Mouse (Mus musculus) lung, postnatal 10 days (tissue): ENCODE data around the gene Net1.
A peak's percentile ranks its signal among the peaks of the same experiment; 100 is the strongest.
"Not testable (repeated sequence)": the region's sequence is repeated elsewhere in the genome, so short reads cannot be mapped to it uniquely, and the experiment has no call there.

Experiments
- DNase-seq: peaks from one replicate; pipeline ENCODE4 v3.0.0; 2021

The Net1 gene

DNA sequence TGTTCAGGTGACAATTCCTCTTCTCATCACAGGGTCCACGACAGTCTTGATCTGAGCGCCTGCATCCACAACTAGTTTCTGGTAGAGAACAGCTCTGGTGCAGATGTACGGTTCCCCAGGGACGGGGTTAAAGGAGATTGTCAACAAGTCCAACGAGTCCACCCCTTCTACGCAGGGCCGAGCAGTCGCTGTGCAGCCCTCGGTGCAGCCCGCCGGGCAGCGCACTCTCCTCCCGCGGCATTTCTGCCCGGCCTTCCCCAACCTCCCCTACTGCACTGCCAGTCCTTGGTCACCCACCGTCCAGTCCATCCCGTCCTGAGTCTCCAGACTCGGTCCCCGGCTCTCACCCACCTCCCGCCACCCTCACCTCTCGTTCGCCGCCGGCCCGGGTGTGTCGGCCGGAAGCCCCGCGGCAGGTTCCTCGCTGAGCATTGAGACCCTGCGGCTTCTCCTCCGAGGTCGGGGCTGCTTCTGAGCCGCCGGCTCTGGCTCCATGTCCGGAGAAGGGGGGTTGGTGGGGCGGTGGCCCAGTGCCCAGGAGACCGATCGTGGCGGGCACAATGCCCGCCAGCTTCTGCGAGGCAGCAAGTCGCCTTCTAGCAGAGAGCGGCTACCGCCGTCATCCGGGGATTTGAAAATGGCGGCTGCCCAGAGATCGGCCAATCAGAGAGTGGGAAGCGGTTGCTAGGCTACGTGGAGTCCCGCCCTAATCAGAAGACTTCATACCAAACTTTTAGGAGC lies at the start of gene Net1, which contains the start of gene Tubal3:
Gene Net1, minus strand, starts transcription at position 650 of the 741 bp plus-strand sequence.
Gene Tubal3, plus strand, starts transcription at position 704 of the 741 bp plus-strand sequence.
- peak; percentile 93 for DNase-seq

DNA sequence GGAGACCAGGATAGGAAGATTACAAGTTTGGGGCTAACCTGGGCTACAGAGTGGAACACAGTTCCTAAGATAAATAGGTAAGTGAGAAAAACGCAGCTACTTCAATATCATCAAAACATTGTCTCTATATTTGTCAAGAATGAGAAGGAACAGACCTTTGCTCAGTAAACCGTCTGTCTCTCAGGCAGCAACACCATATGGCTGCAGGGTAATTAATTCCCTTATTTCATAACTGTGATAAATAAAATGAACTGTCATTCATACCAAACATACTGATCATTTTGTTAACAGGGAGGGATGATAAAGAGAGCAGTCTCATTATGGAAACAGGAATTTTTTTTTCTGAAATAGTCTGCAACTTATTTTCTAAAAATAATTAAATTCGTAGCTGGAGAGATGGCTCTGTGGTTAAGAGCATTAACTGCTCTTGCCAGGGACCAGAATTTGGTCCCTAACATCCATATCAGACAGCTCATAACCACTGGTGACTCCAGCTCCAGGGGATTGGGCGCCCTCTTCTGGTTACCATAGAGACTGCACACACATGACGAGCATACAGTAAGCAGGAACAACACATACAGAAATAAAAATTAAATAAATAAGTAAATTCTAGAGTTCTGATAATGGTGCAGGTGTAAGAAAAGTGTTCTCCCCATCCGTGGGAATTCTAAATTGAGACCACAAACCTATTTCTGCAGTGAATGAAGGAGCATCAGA lies 33.3 kb upstream of the Net1 start:
- DNase-seq = no peak

GRCm38 (mm10) chr13:3949477-3949876 lies 31.5 kb upstream of the Net1 start:
- no peak for DNase-seq

DNA sequence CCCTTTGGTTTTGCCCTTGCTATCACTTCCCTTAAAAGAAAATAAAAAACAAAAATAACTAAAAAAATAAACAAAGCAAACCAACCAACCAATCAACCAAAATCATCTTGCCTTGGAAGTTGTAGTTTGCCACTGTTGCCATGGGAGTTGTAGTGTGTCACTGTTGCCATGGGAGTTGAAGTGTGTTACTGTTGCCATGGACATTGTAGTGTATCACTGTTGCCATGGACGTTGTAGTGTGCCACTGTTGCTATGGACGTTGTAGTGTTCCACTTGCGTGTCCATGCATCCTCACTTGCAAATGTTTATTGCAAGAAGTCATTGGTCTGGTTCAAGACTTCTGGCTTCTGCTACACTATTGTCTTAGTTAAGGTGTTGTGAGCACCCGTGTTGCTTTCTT lies 29.2 kb upstream of the Net1 start:
- no peak for DNase-seq

GRCm38 (mm10) chr13:3945249-3945648 lies 27.2 kb upstream of the Net1 start, which contains the start of gene Ucn3:
Ucn3 (minus strand) TSS chr13:3945349.
- DNase-seq = no peak

- DNase-seq = no peak
Measured at GRCm38 (mm10) chr13:3944699-3945098, 26.7 kb upstream of the Net1 start.

DNA sequence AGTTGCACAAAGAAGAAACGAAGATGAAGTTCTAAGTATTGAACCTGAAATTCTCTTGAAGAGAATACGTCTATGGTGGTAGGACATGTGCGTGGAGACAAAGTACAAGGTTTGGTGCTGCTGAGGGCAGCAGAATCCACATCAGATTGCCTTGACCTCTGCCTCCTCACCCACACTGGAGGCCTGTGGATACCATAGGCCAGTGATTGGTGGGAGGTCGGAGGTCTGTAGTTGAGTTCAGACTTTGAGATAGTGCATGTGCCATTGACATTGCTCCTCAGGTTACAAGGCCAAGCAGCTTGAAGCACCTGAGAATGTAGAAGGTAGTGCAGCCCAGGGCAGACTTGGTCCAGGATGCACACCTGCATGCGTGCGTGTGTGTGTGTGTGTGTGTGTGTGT lies 8.0 kb upstream of the Net1 start:
- no peak for DNase-seq

DNA sequence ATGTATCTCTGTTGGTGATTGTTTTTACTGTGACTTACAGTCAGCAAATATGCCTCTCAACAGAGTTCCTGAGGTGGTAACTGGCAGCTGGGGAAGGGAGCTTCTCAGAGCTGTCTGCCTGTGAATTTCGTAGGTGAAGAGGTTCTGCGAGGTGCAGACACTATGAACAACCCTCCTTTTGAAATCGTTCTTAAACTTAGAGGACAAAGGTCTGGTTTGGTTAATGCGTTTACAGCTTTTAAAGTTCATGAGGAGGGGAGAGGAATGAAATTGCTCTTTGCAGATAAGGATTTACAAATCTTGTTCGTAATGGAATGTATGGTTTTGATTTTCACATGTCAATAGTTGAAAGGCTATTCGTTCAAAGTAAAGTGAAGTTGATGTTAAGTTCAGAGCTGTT lies 7.6 kb upstream of the Net1 start:
- DNase-seq = no peak

GRCm38 (mm10) chr13:3924483-3924882 lies 6.5 kb upstream of the Net1 start:
- DNase-seq = no peak

GRCm38 (mm10) chr13:3913504-3913903 lies 4.5 kb downstream of the Net1 start:
- DNase-seq = no peak

- no peak for DNase-seq
Measured at GRCm38 (mm10) chr13:3910356-3910755, 7.7 kb downstream of the Net1 start.

GRCm38 (mm10) chr13:3908262-3908661 lies 9.8 kb downstream of the Net1 start:
- DNase-seq = no peak

DNA sequence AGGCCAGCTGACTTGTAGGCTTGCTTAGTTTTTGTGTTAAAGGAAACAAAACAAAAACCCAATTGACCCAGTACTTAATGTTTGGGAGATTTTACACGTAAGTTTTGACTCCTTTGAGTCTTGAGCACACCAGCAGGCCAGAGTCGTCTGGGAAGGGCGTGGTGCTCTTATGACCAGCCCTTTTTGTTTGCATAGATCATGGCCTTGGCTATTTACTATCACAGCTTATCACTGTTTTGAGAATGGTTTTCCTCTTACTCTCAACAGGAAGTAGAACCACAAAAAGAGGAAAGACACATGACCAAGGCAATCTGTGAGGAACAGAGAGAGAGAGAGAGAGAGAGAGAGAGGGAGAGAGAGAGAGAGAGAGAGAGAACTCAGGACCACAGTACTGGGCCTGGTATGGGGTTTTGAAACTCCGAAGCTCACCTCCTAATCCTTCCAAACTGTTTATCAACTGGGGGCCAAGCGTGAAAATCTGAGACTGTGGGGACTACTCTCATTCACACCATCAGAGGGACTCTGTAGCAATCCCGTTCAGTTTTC lies 10.8 kb downstream of the Net1 start:
- no peak for DNase-seq

DNA sequence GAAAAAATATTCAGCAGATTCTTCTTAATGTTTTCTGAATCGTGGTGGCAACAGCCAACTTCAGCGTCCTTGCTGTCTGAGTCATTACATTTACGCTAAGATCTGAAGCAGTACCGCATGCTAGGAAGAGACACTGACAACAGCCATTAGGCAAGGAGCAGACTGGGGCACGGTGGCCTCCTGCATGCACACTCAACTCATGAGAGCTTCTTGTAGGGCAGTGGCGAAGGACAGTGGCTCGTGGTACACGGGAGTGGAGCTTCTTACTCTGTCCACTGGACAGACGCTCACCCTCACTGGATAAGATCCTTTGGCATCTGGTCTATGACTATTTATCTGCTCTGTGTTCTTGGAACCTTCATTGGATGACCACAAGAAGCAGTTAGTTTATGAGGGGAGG lies 18.7 kb downstream of the Net1 start:
- no peak for DNase-seq

DNA sequence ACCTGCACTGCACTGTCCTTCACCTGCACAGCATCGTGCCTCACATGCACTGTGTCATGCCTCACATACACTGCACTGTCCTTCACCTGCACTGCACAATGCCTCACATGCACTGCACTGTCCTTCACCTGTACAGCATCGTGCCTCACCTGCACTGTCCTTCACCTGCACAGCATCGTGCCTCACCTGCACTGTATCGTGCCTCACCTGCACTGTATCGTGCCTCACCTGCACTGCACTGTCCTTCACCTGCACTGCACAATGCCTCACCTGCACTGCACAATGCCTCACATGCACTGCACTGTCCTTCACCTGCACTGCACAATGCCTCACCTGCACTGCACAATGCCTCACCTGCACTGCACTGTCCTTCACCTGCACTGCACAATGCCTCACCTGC lies 19.8 kb downstream of the Net1 start:
- DNase-seq = not testable (repeated sequence)

DNA sequence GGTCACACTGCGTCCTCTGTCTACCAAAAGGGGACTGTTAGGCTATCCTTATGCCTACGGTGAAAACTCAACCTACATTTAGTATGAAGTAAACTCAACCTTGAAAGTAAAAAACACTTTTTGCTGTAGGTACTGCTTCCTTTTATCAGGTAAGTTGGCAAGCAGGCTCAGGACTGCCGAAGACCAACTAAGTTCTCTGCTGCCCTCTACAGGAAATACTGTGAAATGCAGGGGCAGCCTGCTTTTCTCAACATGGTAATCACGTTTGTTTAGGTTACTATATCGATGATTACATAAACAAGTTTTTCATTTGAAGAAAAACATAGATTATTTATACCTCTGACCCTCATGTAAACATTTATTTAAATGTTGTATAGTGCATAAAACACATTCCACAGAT lies 21.1 kb downstream of the Net1 start:
- DNase-seq = peak; percentile 77

DNA sequence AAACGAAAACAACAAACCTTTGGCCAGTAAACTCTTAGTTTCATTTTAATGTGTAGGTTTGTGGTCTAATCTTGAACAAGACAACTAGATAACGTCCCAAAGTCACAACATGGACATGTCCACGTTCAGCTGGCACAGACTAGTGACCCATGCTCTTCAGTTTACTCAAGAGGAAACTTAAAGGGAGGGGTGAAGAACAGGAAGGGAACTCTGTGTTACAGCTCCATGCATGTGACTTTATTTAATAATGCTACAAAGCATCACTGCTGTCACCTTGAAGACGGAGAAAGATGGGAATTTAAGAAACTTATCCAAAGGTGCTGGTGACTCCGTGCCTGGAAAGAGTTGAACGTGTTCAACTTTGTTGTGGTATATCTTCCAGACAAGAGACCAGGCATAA lies 22.0 kb downstream of the Net1 start:
- no peak for DNase-seq

- no peak for DNase-seq
Measured at GRCm38 (mm10) chr13:3895397-3895980, 22.5 kb downstream of the Net1 start.

- DNase-seq = no peak
Measured at GRCm38 (mm10) chr13:3894549-3894948, 23.5 kb downstream of the Net1 start.

DNA sequence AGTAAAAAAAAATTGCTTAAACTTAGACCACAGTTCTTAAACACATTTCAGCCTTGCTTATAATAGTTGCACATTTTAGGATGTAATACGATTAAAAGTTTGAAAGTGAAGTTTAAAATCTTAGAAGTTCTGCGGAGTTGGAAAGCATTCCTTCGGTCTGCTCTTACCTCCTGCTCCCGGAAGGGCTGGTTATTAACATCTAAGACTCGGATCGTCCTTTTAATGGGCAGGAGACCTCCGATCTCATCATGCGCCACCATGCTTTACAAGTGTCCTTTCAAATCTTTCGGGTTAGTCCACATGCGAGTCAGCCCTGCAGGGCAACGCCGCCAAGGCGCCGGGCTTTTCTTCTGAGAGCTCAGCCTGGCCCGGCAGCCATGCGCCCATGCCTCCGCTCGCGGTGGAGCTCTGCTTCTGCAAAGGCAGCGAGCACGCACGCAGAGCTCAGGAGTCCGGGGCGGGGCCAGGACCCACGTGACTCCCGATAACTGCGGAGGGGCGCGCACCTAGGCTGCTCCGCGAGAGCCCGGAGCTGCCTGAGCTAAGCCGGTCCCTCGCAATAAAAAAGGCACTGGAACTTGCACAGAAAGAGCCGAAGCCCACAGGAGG lies 24.8 kb downstream of the Net1 start:
- DNase-seq = peak; percentile 95

DNA sequence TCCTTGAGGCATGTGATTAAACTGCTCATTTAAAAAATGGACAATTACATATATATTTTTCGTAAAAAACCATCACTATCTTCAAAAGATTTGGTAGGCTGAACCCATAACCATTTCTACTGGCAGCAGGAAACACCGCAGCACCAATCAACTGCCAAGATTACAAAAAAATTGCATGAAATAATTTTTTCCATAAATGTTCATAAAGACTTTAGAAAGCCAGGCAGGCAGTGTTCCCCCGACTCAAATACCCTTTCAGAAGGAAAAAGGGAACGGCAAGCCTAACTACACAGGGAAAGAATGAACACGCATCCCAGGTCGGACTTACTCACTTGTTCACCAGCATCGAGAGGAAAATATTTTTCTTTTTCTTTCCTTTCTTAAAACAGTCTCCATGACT lies 25.4 kb downstream of the Net1 start:
- no peak for DNase-seq

GRCm38 (mm10) chr13:3891479-3892087 lies 26.4 kb downstream of the Net1 start:
- no peak for DNase-seq

- no peak for DNase-seq
Measured at GRCm38 (mm10) chr13:3890061-3890460, 28.0 kb downstream of the Net1 start.
